Mouse (Mus musculus) ZHBTc4 (cell line): ENCODE data around the gene Tmem266.

Experiments
- DNase-seq: peaks from one replicate; pipeline ENCODE4 v3.0.0-alpha.2; 2011; ENCODE audit warnings: low read depth, low spot score

Gene Tmem266

DNA sequence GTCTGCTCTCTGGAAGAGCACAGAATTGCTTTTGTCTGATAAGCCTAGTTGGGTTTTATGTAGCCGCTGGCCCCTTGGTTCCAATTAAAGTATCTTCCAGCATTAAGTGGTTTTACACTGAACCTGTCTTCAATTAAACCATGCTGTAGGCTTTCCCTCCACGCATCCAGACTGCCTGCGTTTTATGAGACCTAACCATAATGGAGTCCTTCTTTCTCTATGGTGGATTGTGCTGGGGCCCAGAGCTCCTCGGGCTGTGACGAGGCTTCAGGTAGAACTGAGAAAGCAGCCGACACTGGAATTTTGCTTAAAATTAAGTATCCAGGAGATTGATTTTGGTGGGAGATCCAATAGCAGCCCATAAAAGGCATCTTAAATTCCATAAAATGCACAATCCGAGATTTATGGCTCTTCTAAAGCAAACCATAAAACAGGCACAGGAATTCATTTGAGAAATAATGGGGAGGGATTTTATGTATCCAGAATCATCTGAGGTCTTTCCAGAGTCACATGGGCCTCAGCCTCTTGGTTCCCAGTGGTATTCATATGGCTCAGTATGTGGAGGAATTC is 72.4 kb downstream of the Tmem266 start:
- no peak for DNase-seq

DNA sequence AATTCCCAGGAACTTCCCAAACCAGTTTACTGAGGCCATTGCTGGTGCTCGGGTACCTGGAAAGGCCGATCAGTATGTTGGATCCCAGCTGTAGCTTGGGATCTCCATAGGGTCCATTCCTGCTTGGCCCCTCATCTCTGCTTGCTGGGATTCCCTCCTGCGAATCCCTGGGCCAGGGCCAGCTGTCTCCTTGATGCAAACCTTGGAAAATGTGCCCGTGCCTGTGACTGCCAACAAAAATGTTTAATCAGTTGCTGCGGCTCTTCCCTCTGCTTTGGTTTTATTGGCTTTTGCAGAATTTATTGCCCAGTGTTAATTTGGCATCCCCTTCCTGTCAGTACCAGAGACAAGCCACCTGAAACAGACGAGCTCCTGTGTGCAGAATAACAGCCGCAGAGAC is 75.6 kb downstream of the Tmem266 start:
- no peak for DNase-seq

DNA sequence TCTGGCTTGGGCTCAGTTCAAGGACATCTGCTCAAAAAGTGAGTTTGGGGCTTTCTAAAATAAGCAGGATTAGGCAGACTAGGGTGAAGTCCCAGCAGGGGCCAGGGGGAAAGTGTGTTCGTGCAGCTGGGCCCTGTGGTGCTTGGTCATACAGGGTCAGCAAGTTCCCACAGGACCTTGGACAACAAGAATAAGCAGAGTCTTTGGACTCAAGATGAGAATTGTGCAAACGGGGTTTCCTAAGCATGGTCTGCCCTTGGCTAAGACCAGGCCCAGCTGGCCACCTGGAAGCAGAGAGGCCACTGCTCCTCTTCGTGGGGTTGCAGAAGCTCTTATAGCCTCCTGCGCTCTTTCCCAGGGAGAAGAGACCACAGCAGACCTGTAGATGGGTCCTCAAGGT is 77.5 kb downstream of the Tmem266 start:
- no peak for DNase-seq

DNA sequence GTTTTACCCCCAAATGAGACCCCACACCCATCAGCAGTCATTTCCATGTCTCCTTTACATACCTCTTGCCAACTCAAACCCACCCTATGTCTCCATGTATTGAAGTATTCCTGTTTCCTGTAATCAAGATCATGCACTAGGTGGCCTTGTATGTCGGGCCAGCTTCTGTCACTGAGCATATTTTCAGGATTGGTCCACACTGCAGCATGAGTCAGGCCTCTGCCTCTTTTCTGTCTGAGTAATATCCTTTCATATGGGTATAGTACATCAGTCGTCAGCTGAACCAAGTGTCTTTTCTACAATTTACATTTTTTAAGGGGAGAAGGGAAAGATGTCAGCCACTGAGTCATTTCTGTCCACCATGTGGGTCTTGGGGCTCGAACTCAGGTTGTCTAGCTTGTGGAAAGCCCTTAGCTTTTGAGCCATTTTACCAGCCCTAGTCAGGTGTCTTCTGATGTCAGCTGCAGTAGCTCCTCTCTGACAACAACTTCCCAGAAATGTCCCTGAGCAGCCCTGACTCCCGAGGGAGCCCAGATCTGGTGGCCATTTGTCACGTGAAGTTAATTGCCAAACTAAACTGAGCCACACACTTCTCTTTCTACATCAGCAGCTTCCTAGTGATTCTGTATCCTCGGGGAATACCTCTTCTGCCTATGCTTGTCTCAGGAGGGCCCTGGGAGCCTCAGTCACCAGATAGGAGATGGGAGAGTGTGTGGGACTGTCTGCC is 78.4 kb downstream of the Tmem266 start:
- DNase-seq, result no peak

DNA sequence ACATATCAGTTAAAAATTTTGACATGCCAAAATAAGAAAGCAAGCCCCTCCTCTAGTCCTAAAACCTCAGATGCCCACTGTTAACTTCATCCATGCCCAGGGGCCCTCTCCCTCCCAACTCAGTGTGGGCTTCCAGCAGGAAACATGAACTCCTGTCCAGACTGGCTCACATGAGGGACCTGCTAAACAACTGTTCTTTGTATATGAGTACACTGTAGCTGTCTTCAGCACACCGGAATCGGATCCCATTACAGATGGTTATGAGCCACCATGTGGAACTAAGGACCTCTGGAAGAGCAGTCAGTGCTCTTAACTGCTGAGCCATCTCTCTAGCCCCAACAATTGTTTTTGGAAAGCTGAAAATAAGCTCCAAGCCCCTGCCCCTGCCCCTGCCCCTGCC is 80.1 kb downstream of the Tmem266 start:
- no peak for DNase-seq

DNA sequence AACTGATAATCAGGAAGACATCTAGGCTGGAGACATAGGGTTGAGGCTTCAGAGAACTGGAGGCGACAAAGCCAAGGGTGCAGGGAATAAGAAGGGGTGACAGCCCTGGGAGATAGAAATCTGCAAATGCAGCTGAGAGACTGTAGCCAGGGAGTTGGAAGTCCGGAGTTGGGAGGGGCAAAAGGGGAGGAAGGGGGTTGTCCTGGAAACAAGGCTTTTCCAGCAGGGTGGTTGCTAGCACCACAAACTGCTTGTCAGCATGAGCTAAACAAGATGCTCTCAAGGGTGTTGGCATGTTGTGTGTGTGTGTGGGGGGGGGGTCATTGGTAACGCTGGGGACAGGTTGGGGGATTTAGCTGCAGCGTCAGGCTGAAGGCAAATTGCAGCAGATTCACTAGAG is 82.1 kb downstream of the Tmem266 start:
- DNase-seq, result no peak

DNA sequence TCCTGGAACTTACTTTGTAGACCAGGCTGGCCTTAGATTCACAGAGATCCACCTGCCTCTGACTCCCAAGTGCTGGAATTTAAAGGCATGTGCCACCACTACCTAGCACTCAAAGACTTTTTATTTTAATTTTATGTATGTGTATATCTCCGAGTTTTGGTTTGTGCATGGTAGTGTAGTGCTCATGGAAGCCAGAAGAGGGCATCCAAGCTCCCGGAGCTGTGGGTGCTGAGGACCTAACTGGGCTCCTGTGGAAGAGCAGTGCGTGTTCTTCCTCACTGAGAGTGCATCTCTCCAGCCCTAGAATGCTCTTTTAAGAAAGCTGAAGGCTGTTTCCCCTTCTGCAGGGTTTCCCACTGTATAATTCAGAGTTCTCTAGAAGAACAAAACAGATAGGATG is 83.1 kb downstream of the Tmem266 start:
- peak; percentile 47 for DNase-seq

DNA sequence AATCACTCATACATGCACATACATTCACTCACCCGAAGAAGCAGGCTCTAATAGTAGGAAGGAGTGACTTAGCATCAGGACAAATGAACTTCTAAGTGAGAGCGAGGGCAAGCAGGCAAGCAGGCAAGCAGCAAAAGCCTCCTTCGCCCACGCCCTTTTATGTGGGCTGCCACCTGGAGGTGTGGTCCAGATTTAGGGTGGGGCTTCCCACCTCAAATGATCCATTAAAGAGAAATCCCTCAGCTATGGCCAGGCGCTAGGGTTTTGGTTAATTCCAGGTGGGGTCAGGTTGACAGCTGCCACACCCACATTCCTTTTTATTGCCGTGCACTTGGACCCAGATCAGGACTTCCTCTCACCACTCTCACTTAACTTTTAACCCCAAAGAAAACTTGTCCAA is 83.7 kb downstream of the Tmem266 start:
- DNase-seq, result peak; percentile 72

DNA sequence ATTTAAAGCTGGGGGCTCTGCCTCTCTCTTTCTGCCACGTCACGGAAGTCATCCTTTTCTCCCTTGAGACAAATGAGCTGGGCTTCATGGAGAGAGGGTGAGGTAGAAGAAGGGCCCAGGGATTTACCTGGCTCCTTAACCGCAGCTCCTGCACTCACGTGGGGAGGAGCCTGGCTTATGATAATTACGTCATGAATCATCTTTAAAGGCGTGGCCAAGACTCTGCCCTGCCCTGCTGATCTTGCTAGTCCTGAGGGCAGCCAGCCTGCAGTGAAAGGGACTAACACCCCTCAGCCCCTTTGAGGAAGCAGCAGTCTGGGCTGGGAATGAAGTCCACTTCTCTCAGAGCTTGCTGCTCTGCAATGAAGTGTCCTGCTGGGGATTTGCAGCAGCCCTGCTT is 84.4 kb downstream of the Tmem266 start:
- DNase-seq, result peak; percentile 26

DNA sequence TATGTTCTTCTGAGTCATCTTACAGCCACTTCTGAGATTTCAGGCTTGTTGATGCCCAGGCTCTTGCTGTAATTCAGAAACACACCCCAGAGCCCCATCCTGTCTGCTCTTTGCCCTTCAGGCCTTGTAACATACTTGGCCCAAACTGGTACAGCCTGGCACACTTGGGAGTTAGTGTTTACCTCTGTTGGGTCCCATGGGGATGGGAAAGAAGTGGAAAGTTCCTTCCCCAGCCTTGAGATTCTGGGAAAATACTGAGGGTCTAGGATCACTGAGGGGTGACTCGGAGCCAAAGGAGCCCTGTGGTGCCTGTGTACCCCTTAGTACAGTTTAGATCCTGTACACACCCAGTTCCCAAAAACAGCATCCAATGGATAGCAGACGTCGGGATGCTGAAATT is 95.1 kb downstream of the Tmem266 start:
- DNase-seq, result no peak

DNA sequence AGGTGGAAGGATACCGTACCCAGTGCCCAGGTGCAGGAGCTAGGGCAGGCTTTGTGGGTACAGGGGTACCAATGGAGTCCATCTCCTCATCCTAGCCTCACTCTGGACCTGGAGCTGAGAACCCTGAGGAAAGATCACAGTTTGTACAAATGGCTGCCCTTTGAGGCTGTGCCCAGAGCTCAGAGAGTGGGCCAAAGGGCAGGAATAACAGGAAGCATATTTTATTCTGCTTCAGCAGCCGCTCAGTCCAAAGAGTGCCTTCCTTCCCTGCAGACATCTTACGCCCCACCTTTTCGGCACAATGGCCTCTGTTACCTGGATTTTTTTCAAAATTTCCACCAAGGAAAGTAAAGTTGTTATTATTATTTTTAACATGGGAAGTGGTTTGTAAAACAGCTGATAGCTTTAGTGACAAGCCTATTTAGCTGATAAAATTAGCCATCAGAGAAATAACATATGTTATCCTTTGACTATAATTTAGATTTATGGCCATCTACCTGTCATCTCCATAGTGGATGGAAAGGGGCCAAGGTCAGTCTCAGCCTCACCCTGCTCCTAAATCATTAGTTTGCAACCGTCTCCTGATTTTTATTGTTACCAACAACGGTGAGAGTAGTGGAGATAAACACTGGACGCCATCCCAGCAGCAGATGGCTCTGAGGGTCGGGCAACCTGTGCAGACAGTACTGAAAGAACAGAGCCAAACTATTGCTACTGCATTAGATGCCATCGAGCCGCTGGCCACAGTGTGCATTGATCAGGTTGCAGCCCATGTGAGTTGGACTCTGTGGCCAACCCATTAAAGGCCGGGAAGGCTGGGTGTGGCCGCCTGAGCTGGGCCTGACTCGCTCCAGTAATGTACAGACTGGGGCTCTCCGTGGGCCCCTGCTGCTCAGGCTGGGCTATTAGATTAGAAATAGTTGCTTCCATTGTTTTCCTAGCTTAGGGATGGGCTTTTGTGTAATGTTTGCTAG is 97.0 kb downstream of the Tmem266 start:
- peak; percentile 69 for DNase-seq

DNA sequence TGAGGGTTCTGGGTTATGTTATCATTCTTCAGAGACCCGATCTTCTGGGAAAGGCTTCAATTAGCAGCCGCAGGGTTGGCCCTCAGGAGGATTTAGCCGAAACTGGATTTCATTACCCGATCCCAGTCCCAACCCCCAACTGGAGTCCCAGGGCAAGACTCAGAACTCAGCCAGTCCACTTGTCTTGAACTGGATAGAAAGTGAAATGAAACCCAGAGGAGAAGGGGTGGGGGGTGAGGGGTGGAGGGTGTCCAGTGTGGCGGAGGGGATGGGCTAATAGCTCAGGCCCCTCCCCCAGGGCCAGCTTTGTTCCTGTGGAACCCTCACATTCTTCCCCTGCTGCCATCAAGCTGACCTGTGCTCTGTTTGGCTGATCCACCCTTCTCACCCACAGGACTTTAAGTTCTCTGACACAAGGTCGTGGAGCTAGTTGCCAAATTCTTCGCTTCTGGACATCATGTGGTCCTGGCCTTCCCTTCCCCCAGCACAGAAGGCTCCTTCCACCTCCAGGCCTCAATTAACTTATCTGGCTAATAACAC is 98.6 kb downstream of the Tmem266 start:
- DNase-seq, result no peak

DNA sequence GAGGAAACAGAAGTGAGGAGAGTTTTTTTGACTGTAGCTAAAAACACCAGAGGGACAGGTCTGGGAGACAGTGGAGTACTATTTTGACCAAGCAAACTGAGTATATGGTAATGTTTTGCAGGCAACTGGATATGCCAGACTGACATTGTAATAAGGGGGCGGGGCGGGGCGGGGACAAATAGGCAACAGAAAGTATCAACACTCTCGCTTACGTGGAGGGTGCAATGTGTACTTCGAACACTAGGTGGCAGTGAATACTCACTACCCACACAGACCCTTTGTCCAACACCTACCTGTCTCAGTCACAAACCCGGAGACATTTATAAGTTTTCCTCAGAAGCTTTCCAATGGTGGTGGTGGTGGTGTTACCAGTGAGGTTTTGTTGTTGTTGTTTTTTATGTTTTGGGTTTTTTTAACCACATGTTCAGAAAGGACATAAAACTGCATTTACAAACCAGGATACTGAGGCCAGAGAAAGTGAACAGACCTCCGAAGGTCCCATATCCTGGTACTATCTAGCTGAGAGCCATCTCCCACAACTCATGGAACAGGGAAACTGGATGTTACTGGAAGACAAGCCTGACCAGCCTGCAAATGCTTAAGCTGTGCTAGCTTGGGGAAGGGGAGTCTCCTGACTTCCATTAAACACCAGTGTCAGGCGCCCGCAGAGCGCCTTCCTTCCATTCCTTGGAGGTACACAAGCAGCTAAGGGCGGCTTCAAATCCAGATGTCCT is 102.7 kb downstream of the Tmem266 start:
- DNase-seq, result peak; percentile 92

DNA sequence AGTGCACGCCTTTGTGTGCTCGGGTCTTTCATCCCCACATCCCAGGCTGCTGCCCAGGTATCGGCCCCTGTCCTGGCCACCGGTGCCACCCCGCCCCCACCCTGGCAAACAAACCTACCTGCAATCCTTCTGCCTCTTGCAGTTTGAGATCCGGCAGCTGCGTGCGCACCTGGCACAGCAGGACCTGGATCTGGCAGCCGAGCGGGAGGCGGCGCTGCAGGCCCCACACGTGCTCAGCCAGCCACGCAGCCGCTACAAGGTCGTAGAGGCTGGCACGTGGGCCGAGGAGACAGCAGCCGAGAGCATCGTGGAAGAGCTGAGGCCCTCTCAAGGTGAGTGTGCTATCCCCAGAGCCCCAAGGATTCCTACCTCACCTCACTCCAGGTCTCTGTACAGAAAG is 103.4 kb downstream of the Tmem266 start:
- DNase-seq, result peak; percentile 81

DNA sequence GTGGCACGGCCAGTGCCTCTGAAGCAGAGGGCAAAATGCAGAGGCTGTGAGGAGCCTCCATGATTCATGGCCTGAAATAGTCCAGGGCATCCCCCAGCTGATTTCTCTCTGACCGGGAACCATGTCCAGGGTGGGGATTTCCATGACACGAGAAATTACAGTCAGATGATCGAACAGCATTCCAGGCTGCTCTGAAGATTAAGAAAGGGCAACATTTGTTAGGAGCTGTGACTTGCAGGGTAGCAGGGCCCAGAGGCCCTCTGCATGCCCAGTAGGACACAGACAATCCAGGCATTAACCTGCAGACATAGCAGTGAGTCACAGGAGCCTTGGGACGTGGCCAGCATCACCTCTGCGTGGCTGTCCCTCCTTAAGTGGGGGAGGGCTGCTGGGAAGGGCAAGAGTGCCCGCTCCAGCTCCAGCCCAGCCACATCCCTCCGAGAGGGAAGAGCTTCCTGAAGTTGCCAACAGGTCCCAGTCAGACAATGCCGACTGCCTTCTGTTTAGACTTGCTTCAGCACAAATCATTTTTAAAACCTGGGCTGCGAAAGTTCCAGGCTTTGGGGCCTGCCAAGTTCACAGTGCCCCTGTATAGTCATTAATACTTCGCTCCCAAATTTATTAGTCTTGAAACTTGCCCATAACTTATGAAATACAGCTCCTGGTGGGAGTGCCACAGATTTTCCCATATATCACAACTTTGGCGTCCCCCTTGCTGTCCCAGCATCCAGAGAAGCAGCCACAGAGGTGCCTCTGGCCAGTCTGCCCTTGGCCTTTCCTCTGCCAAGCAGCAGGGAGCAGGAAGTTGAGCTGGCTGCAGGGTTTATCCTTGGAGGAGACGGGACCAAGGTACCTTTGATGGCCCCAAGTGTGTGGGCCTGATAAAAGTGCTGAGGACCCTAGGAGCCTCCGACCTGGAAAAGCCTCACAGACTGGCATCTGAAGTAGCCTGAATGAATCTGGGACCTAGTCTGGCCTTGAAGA is 105.9 kb downstream of the Tmem266 start:
- no peak for DNase-seq

DNA sequence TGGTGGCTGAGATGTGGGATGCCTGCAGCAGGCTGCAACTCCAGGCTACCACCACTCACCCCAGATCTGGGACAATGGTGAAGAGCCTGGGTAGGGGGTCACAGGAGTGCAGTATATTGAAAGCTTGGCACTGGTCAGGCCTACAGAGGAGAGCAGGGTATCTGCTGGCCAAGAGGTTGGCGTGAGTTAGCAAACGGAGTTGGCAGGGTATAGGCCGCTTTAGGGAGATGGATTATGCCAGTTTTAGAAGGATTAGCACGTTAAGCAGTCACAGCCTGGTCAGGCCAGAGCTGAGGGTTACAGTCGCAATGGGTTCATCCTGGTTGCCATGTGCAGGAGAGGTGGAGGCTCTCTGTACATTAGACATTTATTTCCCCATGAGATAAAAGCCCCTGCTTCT is 107.2 kb downstream of the Tmem266 start:
- no peak for DNase-seq

DNA sequence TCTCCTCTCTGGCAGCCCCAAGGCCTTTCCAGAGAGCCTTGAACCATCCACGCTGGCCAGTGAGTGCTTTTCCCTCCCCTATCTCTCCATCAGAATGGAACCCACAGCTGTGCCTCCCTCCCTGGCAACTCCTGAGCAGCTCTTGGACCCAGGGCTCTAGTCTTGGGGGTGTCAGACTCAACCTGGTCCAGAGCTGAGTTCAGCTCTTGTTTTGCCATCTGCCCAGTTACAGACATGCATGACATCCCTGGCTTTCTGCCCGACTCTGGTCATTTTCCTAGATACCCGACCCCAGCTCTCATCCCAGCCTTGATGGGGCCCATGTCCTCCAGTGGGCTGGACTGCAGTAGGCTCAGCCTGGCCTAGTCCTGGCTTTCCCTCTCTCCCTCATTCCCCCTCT is 111.7 kb downstream of the Tmem266 start:
- no peak for DNase-seq

DNA sequence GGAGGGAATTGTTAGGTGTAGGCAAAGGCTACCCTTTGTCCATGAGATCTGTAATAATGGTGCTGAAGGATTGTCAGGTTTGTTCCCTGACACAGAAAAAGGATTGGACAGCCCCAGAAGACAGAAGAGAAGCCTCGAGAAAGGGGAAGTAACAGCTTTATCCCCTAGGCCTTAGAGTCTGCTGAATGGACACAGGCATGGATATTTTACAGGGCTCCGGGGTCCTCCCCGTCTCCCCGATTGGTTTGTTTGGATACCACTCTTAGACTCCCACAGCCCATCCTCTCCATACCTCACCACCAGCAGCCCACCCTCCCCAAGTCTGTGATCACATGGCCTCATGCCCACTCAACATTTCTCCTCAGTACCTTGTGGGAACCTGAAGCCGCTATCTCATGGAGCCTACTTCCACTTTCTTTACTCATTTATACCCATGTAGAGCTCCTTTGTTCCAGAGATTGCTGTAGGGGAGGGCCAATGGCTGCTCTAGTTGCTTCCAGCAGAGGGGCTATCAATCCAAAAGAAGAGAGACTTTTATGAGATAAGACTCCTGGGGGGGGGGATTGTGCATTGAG is 112.6 kb downstream of the Tmem266 start:
- no peak for DNase-seq

DNA sequence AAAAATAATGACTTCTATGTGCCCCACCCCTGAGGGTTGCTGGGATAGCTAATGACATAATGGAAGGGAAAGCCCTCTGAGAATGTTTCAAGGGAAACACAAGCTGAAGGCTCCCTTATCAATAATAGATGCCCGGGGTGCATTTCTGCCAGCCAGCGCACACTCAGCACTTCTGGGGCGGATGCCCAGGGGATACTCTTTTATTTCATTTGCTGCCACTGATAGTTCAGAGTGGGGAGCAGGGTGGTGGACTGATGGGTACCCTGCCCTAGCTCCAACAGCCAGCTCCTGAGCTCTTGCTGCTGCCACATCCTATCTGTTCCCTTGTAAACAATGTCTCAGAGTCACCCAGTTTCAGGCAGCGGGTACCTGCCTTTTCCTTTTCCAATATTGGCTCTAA is 120.8 kb downstream of the Tmem266 start:
- DNase-seq, result no peak

DNA sequence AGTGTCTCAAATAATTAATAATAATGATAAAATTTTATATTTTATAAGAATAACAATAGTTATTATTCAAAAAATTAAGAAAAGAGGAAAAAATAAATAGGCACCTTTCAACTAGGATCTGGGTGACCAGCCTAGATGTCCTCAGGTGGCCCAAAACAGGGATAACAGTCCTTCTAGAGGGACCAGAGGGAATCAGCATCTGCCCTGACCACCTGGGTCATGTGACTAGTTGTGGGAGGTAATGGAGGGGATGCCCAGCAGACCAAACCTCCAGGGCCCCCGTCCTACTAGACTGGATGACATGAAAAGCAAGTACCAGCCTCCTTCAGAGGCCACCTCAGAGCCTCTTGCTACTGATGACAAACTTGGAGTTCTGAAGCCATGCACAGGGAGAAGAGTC is 122.4 kb downstream of the Tmem266 start:
- DNase-seq, result no peak
